Mouse (Mus musculus): ENCODE measurements around the gene Kndc1.

Kndc1 gene

DNA sequence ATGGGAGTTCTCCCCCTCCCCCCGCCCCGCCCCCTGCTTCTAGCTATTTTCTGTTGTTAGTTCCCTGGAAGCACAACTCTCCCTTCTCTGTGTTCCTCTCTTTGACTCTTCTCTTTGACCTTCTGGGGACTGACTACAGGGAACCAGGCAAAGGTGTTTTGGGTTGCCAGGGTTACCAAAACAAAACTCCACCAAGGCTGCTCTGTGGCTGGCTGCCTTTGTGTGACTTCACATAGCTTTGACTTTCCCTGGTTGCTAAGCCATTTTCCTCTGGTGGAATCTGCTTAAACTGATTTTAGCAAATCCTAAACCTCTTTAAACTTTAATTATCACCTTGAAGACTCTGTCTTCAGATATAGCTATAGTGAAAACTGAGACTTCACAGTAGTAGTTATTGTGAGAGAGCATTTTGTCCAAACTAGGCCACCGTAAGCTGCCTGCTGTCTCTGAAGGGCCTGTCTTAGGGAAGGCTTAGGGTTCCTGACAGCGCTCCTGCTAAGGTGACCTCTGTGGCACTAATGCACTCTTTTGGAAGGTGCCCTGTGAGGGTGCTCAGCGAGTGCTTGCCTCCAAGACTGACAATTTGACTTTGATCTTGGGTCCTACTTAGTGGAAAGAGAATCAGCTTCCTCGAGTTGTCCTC, 57.6 kb downstream of the Kndc1 start:
- DNase-seq (ENCODE audit: low spot score) = no peak

DNA sequence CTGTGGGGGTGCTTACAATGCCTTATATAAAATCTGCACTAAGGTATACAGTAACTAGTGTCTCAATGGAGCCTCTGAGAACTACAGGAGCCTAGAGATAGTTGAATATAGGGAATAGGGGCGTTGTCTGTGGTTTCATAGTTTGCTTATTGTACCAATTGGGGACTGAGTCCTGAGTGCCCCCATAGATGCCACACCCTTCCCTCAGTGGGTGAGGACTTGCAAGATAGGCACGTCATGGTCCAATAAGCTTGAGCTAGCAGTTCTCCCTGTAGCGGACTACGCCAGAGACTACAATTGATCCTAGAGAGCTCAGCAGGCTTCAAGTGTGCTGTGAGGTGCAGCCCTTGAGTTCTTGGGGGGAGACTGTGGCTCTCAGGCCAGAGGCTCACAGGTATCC, 61.0 kb downstream of the Kndc1 start:
- no peak for DNase-seq (ENCODE audit: low spot score)

DNA sequence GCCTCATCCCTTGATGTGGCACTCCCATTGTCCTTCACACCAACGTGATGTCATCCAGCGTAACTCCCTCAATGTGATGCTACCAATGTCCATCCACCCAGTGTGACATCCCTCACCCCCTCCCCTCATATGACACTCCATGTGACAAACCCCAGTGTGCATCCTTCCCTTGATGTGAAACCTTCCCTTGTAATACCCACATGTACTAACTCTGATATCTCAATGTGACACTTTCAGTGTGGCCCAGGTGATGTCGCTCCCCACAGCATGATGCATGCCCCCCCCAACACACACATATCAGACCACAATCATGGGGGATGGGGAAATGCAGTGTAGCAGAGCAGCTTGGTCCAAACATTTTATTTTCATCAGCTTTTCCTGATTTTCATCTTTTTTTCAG, 62.2 kb downstream of the Kndc1 start:
- DNase-seq (ENCODE audit: low spot score) = no peak

GRCm38 (mm10) chr7:139957437-139957836, 62.9 kb downstream of the Kndc1 start:
- no peak for DNase-seq (ENCODE audit: low spot score)

GRCm38 (mm10) chr7:139957958-139958357, 63.5 kb downstream of the Kndc1 start:
- DNase-seq (ENCODE audit: low spot score) = no peak

GRCm38 (mm10) chr7:139961141-139961540, 66.6 kb downstream of the Kndc1 start:
- no peak for DNase-seq (ENCODE audit: low spot score)

DNA sequence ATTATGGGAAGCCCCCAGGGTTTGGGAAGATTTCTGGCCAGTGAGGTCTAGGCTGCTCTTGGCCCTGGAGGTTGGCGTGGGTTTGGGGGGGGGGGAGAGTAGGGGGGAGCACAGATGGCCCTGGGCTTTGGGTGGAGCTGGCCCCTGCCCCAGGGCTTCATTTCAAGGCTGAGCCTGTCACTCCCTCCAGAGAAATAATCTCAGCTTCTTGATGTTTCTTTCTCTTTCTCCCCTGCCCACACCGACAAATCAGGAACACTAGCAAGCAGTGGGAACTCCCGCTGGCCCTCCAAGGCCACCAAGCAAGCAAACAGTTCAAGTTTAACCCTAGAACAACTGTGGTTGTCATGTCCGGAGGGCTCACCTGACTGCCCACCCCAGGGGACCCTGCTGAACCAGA, 69.3 kb downstream of the Kndc1 start:
- DNase-seq (ENCODE audit: low spot score) = no peak

DNA sequence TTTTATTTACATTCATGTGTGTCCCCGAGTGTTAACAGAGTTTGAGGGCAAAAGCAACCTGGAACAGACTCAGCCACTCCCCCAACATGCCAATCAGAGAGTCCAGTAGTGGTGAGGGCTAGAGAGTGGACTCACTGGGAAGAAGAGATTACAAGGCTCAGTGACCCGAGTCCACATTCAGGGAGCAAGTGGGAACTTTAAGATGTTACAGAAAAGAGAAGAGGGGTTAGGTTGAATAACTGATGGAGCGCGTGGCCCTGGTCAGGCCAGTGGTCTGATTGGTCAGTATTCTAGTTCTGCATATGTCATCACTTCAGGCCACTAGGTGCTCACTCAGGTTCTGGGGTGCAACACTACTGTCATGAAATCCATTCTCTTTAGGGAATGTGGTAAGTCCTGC, 72.7 kb downstream of the Kndc1 start:
- no peak for DNase-seq (ENCODE audit: low spot score)

- no peak for DNase-seq (ENCODE audit: low spot score)
These were observed 73.9 kb downstream of the Kndc1 start for GRCm38 (mm10) chr7:139968428-139968827.

DNA sequence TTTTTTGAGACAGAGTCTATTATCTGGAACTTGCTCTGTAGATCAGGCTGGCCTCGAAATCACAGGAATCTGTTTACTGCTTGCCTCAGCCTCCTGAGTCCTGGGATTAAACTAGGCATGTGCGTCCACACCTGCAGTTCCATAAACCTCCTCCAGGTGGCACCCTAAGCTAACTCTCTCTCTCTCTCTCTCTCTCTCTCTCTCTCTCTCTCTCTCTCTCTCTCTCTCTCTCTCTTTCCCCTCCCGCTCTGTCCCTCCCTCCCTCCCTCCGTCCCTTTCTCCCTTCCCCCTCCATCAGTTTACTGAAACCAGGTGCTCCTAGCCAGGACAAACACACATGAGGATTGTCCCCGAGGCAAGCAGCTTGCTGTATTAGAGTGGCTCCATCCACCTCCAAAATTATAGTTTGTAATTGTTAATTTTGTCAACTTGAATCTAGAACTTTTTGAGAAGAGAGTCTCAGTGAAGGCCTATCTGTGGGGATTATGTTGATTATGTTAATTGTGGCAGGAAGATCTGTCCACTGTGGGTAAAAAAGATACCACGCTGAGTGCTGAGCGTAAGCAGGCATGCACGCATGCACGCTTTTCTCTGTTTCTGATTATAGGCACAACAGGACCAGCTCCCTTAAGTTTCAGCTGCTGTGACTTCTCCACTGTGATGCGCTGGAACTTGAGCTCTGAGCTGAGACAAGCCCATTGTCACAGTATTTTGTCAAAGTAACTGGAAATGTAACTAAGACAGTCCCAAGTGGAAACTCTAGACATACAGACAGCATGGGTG, 75.0 kb downstream of the Kndc1 start:
- DNase-seq (ENCODE audit: low spot score) = peak; percentile 84

DNA sequence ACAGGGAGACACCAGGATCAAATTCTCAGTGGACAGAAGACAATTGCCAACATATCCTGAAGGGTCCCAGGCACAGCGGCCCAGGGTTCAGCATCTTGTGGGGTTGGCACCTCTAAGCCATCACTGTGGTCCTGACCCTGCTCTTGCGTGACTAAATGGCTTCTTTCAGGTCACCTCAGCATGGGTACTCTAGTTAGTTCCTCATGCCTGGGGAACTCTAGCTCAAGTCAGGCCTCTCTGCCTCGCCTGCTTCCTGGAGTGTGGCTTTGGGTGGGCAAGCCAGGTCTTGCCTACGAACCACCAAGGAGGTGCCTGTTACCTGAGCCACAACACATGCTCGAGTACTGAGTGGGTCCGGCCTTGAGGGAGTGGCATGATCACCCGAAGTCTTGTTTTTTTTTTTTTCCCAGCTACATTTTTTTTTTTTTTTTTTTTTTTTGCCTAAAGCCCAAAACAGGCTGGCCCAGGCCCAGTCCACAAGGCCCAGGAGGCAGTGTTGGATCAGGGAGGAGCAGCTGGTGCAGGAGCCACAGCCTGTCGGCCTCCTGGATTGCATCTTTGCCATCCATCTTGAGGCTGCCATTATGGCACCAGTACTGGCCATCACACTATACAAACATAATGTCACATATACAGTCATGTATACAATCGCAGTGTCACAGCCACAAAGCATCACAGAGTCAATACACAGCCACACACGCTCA, 75.9 kb downstream of the Kndc1 start:
- no peak for DNase-seq (ENCODE audit: low spot score)

DNA sequence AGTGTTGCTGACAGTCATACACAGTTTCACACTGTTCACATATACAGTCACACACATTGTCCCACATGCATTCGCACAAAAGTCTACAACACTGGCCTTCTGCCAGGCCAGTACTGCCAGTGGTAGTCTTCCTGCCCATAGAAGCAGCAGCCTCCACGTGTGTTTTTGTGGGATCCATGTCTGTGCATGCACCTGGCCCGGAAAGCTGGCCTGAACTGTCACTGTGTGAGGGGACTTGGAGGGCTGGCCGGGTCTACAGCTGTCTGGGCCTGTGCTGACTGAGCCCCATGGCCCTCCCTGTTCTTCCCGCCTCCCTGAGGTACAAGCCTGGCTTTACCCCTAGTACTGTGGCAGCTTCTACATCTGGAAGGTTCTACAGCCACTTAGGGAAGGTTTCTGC, 76.5 kb downstream of the Kndc1 start:
- DNase-seq (ENCODE audit: low spot score) = no peak

- DNase-seq (ENCODE audit: low spot score) = peak; percentile 57
These were observed 76.9 kb downstream of the Kndc1 start for GRCm38 (mm10) chr7:139971436-139971835.

GRCm38 (mm10) chr7:139972923-139973331, 78.4 kb downstream of the Kndc1 start:
- peak; percentile 64 for DNase-seq (ENCODE audit: low spot score)

DNA sequence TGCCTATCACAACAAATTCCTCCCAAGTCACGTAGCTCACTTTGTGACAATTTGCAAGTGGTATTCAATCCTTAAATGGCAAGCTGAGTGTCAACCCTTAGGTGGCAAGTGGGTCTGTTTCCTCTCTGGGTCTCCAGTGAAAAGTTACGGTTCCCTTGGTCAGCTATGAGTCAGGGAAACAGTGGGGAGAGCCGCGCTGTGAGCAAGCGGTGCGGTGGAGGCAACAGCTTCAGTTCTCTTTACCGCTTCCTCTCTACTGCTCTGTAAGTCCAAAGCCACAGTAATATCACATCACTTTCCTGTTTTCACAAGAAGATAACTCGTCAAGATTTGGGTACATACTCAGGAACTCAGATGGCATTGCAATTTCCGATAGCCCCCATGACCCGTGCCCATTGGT, 79.8 kb downstream of the Kndc1 start:
- no peak for DNase-seq (ENCODE audit: low spot score)

GRCm38 (mm10) chr7:139975471-139975870, 81.0 kb downstream of the Kndc1 start:
- DNase-seq (ENCODE audit: low spot score) = no peak

GRCm38 (mm10) chr7:139978278-139978892, 83.9 kb downstream of the Kndc1 start, which contains the start of gene 6430531B16Rik:
Gene 6430531B16Rik, minus strand, starts transcription at chr7:139978755.
- DNase-seq (ENCODE audit: low spot score) = peak; percentile 86

GRCm38 (mm10) chr7:139979011-139979719, 84.7 kb downstream of the Kndc1 start:
- peak; percentile 50 for DNase-seq (ENCODE audit: low spot score)

DNA sequence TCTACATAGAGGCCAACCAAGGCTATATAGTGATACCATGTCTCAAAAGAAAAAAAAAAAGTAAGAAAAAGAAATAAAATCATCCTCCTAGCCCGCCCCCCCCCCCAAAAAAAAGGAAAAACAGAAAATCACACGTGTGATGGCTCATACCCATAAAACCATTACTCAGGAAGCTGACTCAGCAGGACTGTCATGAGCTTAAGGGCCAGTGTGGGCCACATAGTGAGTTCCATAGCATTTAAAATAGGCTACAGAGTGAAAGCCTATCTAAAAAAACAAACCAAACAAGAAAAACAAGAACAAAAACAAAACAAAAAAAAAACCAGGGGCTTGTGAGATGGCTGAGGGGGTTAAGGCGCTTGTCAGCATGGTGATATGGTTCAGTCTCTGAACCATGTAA, 86.3 kb downstream of the Kndc1 start:
- DNase-seq (ENCODE audit: low spot score) = no peak

DNA sequence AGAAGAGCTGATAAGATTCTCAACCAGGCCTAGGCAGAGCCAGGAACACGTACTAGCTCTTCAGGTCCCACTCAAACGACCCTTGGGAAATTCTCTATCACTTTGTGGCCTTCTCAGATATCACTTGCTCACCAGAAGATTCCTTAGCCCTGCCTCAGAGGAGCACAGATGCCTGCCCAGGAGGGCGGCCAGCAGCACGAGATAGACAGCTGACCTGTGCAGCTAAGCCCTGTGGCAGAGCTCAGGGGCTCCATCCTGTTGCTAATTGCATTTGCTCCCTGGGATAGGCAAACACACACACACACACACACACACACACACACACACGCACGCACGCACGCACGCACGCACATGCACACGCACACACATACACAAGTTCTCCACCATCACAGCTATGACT, 87.6 kb downstream of the Kndc1 start:
- no peak for DNase-seq (ENCODE audit: low spot score)

DNA sequence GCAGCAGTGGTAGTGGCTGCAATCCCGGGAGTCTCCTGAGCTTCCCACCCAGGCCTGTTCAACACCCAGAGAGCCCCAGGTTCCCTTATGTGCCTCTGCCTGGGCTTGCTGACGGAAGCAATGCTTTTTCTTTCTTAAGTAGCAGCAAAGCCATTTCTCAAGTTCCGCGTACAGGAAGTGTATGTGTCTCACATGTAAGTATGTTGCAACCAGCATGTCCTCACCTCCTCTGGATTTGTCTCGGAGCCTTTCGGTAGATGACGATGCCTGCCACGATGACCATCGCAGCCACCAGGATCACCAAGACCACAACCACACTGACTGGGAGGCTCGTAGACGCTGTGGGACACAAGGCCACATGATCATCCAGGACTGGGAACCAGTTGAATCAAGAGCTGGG, 90.0 kb downstream of the Kndc1 start:
- DNase-seq (ENCODE audit: low spot score) = no peak

DNA sequence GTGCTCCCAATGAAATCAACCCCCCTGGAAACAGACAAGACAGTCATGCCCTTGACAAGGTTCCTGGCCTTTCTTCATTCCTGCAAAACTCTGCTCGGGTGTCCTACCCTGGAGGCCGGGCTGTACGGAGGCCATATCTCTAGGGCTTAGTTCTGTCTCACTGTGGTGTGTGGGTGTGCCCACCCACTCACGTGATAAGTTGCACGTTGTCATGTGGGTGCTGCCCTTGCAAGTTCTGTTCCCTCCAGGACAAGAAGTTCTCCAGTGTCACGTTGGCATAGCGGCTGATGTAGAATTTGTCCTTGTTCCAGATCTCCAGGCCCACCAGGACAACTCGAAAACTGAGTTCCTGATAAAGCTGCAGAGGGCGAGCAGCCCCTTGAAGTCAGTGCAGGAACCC, 93.8 kb downstream of the Kndc1 start:
- DNase-seq (ENCODE audit: low spot score) = no peak

Data from MN1 (cell line).